Comparison of ENCODE assay signal across 8 mouse cellular contexts in genomic region chr3:105078231-105078826, GRCm38 (mm10). TPM values are rescaled to one million over a fixed set of nuclear protein-coding genes. Genes with fewer than 3 reads are reported as not detected.
DNase-seq lines count a peak whose midpoint lies in the region; ATAC-seq and TF ChIP-seq lines count a peak whose summit lies in the region.

No protein-coding gene starts in this region.

- peak; percentile 97 for TF ChIP-seq CTCF in midbrain, postnatal 0 days (IDR thresholded peaks at IDR 0.05)

- no peaks in the 10 kb centered on the region for H3K27me3 ChIP-seq in embryonic facial prominence, embryonic 12.5 days
- no peaks in the 10 kb centered on the region; the same call in 1 of the 2 replicates for H3K27me3 ChIP-seq in heart, embryonic 10.5 days (ENCODE audit: insufficient read depth, poor library complexity, severe bottlenecking)
- no peaks in the 10 kb centered on the region for H3K27me3 ChIP-seq in limb, embryonic 14.5 days (ENCODE audit: control insufficient read depth, insufficient read depth, low read length)
- H3K27me3 ChIP-seq in midbrain, postnatal 0 days (ENCODE audit: insufficient read depth, low read length) = no peaks in the 10 kb centered on the region

- H3K9ac ChIP-seq in embryonic facial prominence, embryonic 12.5 days = no peak overlapping the region
- H3K9ac ChIP-seq in limb, embryonic 14.5 days (ENCODE audit: low read depth, low read length, severe bottlenecking) = no peak overlapping the region
- no peak overlapping the region for H3K9ac ChIP-seq in midbrain, postnatal 0 days (replicated peaks; ENCODE audit: low read length, poor library complexity, severe bottlenecking)

- H3K27ac ChIP-seq in embryonic facial prominence, embryonic 12.5 days = no peak overlapping the region
- H3K27ac ChIP-seq in heart, embryonic 10.5 days = 0 out of 2 replicates have a peak overlapping the region, but pooled peaks have one; percentile 16
- H3K27ac ChIP-seq in limb, embryonic 14.5 days (replicated peaks; ENCODE audit: low read depth, low read length) = no peak overlapping the region
- H3K27ac ChIP-seq in midbrain, postnatal 0 days (ENCODE audit: low read depth, low read length) = no peak overlapping the region

- peak; percentile 10 for DNase-seq in thymus, postnatal 14 days
- no peak for DNase-seq in thymus, postnatal 36 days
- peak; percentile 91 for DNase-seq in heart, embryonic 10.5 days (ENCODE audit: low spot score)
- peak; percentile 43 to 79 for DNase-seq in kidney, adult 8-10 months
- DNase-seq in limb, embryonic 14.5 days (ENCODE audit: low spot score) = peak; percentile 82
- peak; percentile 91 for DNase-seq in midbrain, postnatal 0 days (ENCODE audit: low spot score)
- peak; percentile 89 for DNase-seq in testis, postnatal 10 days (ENCODE audit: low spot score)

- H3K36me3 ChIP-seq in embryonic facial prominence, embryonic 12.5 days = no peaks in the 10 kb centered on the region
- H3K36me3 ChIP-seq in heart, embryonic 10.5 days = no peaks in the 10 kb centered on the region
- no peaks in the 10 kb centered on the region for H3K36me3 ChIP-seq in limb, embryonic 14.5 days (ENCODE audit: control insufficient read depth, insufficient read depth, low read length)
- no peaks in the 10 kb centered on the region for H3K36me3 ChIP-seq in midbrain, postnatal 0 days (ENCODE audit: insufficient read depth, low read length)

- ATAC-seq in embryonic facial prominence, embryonic 12.5 days (ENCODE audit: insufficient number of reproducible peaks, insufficient read depth, low FRiP score, low TSS enrichment) = peak; percentile 90
- ATAC-seq in limb, embryonic 14.5 days (ENCODE audit: low FRiP score, low read depth) = peak; percentile 88; the same call in 1 of the 2 replicates
- ATAC-seq in midbrain, postnatal 0 days (ENCODE audit: low FRiP score) = peak; percentile 94

- no peak for TF ChIP-seq POLR2A in limb, embryonic 14.5 days (IDR thresholded peaks at IDR 0.05; ENCODE audit: borderline replicate concordance, extremely low read depth, insufficient read depth, insufficient read length)

- no peak overlapping the region for H3K4me3 ChIP-seq in embryonic facial prominence, embryonic 12.5 days
- H3K4me3 ChIP-seq in heart, embryonic 10.5 days = no peak overlapping the region
- H3K4me3 ChIP-seq in limb, embryonic 14.5 days (replicated peaks; ENCODE audit: low read length) = no peak overlapping the region
- H3K4me3 ChIP-seq in midbrain, postnatal 0 days (ENCODE audit: low read depth, low read length) = no peak overlapping the region

- no peak overlapping the region for H3K4me2 ChIP-seq in embryonic facial prominence, embryonic 12.5 days (replicated peaks)
- no peak overlapping the region for H3K4me2 ChIP-seq in limb, embryonic 14.5 days (replicated peaks; ENCODE audit: low read depth, low read length, severe bottlenecking)
- H3K4me2 ChIP-seq in midbrain, postnatal 0 days (ENCODE audit: low read depth, low read length, poor library complexity, severe bottlenecking) = no peak overlapping the region

- H3K9me3 ChIP-seq in embryonic facial prominence, embryonic 12.5 days = no peaks in the 10 kb centered on the region
- H3K9me3 ChIP-seq in heart, embryonic 10.5 days = no peaks in the 10 kb centered on the region
- no peaks in the 10 kb centered on the region for H3K9me3 ChIP-seq in limb, embryonic 14.5 days (ENCODE audit: control insufficient read depth, low read length)
- no peaks in the 10 kb centered on the region for H3K9me3 ChIP-seq in midbrain, postnatal 0 days (ENCODE audit: low read length)

- WGBS in embryonic facial prominence, embryonic 12.5 days = 23% methylated on average over 7 of the region's 7 CpGs
- 27% methylated on average over 7 of the region's 7 CpGs for WGBS in heart, embryonic 10.5 days
- 20% methylated on average over 7 of the region's 7 CpGs for WGBS in limb, embryonic 14.5 days
- WGBS in midbrain, postnatal 0 days = 15% methylated on average over 7 of the region's 7 CpGs

- 0 out of 2 replicates have a peak, but pooled peaks cover 2% of the 10 kb centered on the region for H3K4me1 ChIP-seq in embryonic facial prominence, embryonic 12.5 days
- H3K4me1 ChIP-seq in heart, embryonic 10.5 days = 0 out of 2 replicates have a peak, but pooled peaks cover 4% of the 10 kb centered on the region
- H3K4me1 ChIP-seq in limb, embryonic 14.5 days (ENCODE audit: control insufficient read depth, insufficient read depth, low read length) = no peaks in the 10 kb centered on the region
- H3K4me1 ChIP-seq in midbrain, postnatal 0 days (ENCODE audit: insufficient read depth, low read length) = no peaks in the 10 kb centered on the region

RNA-seq across cellular contexts. Expression of gene 4930564D02Rik, which starts 11.7 kb away (rescaled TPM):
- not detected in 2 replicates for polyA plus RNA-seq in embryonic facial prominence, embryonic 12.5 days (2016; fragmentation: Nextera tagmentation; extraction: Ambion mirVana)
- not detected in 2 replicates for polyA plus RNA-seq in heart, embryonic 10.5 days (2016; fragmentation: Nextera tagmentation; extraction: Ambion mirVana)
- not detected in 2 replicates for polyA plus RNA-seq in limb, embryonic 14.5 days (2012; rRNA removed)
- polyA plus RNA-seq in limb, embryonic 14.5 days (2014; fragmentation: Nextera tagmentation; extraction: Ambion mirVana) = not detected in 2 replicates
- not detected in 2 replicates for total RNA-seq in midbrain, postnatal 0 days (2014; rRNA removed)
- not detected in 2 replicates for polyA plus RNA-seq in midbrain, postnatal 0 days (2015; fragmentation: Nextera tagmentation; extraction: Ambion mirVana)

RNA-seq across cellular contexts. Expression of gene Cttnbp2nl, which starts 25.4 kb away (rescaled TPM):
- polyA plus RNA-seq in embryonic facial prominence, embryonic 12.5 days (2016; fragmentation: Nextera tagmentation; extraction: Ambion mirVana) = 43.6 and 49.9 TPM in 2 replicates
- 35.9 and 37.4 TPM in 2 replicates for polyA plus RNA-seq in heart, embryonic 10.5 days (2016; fragmentation: Nextera tagmentation; extraction: Ambion mirVana)
- polyA plus RNA-seq in limb, embryonic 14.5 days (2012; rRNA removed) = 11.2 and 12.0 TPM in 2 replicates
- 29.5 and 39.1 TPM in 2 replicates for polyA plus RNA-seq in limb, embryonic 14.5 days (2014; fragmentation: Nextera tagmentation; extraction: Ambion mirVana)
- total RNA-seq in midbrain, postnatal 0 days (2014; rRNA removed) = 34.1 and 36.7 TPM in 2 replicates
- 41.9 and 45.7 TPM in 2 replicates for polyA plus RNA-seq in midbrain, postnatal 0 days (2015; fragmentation: Nextera tagmentation; extraction: Ambion mirVana)

Comparison
In these comparisons a context has a peak if more than half of its experiments do, and no peak if none do; other contexts are left out.
1. DNase-seq: peak in thymus, postnatal 14 days (single experiment), heart, embryonic 10.5 days (single experiment), kidney, adult 8-10 months (2 of 2), limb, embryonic 14.5 days (single experiment), midbrain, postnatal 0 days (single experiment) and testis, postnatal 10 days (single experiment); none in thymus, postnatal 36 days (0 of 2).
2. Peak in every context shown above with its lines, with median percentiles within 50 percentile points of each other: ATAC-seq.